Mouse (Mus musculus): ENCODE measurements around the gene Ccdc155.
A peak's percentile ranks its signal among the peaks of the same experiment; 100 is the strongest.
"Not testable (repeated sequence)": the region's sequence is repeated elsewhere in the genome, so short reads cannot be mapped to it uniquely, and the experiment has no call there.

Ccdc155 gene

DNA sequence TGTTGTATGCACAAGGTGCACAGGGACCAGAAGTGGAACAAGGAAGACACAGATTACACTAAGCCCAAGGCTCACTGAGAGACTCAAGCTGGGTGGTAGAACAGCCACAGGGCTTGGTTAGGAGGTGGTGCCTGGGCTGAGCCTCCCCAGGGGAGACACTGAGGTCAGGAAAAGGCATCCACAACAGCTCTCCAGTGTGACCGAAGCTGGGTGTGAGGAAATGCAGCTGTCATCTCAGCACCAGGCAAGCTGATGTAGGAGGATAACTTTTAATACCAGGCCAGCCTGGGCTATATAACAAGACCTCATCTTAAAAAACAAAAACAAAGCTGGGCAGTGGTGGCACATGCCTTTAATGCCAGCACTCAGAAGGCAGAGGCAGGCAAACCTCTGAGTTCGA lies 13.5 kb downstream of the Ccdc155 start:
- DNase-seq (ENCODE audit: low read depth, low spot score): no peak

DNA sequence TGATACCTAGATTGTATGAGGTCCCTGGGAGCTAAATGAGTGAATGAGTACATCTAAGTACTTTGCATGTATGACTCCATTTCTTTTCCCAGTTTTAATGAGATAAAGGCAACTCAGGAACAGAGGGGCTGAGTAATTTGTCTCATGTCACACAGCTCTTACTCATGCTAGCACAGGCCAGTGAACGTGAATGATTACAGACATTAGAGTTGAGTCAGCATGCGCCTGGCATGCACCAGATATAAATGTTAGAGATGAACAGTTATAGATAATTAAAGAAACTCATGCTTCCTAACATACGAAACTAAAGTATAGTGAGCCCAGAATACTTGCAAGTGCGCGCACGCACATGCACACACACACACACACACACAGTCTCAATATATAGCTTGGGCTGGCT lies 14.5 kb downstream of the Ccdc155 start:
- no peak for DNase-seq (ENCODE audit: low read depth, low spot score)

GRCm38 (mm10) chr7:45189600-45189999 lies 15.1 kb downstream of the Ccdc155 start:
- no peak for DNase-seq (ENCODE audit: low read depth, low spot score)

DNA sequence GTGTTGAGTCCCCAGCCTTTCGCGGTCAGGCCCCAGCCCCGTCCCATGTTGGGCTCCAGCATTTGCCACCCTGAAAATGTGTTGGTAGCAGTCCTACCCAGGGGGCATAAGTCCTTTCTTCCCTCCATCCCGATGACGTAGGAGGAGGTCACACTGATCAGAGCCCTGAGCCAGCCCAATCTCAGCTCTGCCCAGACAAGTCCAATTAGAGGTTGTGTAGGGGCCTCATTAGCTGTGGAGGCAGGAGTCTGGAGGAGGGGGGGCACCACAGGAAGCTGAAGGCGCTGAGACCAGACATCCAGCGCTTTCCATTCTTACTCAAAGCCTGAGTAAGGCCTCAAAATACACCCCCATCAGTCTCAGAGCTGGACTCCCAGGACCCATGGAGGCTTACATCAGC lies 18.8 kb downstream of the Ccdc155 start:
- DNase-seq (ENCODE audit: low read depth, low spot score): no peak

DNA sequence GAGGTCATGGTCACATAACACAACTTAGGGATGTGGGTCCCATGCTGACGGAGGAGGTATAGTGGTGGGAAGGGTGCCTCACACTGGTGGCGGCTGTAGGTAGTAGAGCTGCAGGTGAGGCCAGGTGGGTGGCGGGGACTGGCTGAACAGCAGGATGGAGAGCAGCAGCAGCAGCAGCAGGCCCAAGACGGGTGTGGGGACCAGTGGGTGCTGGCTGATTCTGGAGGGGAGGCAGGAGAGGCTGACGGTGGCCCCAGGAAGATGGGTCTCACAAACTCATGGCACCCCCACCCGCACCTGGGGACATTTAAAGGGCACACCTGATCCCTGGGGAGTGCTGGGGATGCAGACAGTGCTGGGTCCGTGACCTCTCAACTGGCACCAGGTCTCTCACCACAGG lies 21.0 kb downstream of the Ccdc155 start:
- no peak for DNase-seq (ENCODE audit: low read depth, low spot score)

GRCm38 (mm10) chr7:45182606-45183005 lies 22.1 kb downstream of the Ccdc155 start:
- DNase-seq (ENCODE audit: low read depth, low spot score): no peak

DNA sequence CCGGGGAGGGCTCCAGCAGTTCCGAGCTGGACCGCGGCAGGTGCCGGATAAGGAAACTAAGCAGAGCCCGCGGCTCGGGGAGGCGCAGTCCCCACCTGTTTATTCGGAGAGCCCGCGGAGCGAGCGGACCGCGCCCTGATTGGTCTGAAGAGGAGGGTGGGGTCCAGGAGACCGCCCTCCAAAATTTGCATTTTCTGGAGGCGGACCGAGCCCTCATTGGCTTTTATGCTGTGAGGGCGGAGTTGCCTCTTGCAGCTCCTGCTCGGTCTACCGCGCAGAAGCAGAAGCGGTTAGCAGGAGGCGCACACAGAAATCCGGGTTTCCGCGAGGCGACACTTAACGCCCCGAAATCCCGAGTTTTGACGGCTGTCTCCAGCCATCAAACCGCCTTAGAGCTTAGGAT lies 22.5 kb downstream of the Ccdc155 start:
- DNase-seq (ENCODE audit: low read depth, low spot score): peak; percentile 70

DNA sequence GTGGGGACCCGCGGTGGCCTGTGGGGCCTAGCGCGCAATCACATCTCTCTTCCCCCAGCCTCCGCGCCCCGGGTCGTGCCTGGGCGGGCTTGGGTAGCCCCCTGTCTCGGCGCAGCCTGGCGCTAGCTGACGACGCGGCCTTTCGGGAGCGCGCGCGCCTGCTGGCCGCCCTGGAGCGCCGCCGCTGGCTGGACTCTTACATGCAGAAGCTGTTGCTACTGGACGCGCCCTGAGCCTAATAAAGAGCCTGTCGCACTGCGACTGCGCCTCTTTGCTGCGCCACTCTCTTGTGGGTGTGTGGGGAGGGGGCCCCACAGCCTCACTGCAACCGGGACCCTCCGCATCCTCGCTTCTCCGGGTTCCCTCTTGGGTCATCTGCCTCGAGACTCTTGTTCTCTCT lies 23.2 kb downstream of the Ccdc155 start:
- DNase-seq (ENCODE audit: low read depth, low spot score): no peak

DNA sequence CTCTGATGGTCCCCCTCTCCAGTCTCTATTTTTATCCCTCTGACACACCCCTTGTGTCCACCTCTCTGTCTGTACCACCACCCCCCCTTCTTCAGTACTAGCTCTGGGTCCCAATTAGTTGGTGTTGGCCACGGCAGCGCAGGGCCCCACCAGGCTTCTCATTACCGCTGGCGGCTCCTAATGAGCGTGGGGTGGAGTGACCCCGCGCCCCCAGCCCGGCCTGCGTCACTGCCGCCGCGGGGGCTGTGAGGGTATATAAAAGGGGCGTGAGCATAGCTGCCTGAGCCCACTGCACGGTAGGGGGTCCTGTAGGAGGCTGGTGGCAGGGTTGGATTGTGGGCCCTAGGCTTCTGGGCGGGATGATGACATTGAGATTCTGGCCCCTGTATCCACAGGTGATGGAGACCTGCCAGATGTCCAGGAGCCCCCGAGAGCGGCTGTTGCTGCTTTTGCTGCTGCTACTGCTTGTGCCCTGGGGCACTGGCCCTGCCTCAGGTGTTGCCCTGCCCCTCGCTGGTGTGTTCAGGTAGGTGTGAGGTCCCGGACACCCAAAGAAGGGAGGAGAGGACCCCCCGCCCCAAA lies 23.7 kb downstream of the Ccdc155 start, which contains the start of gene Pth2:
Gene Pth2 (plus strand): TSS at position 100 of the 582 bp plus-strand sequence.
- no peak for DNase-seq (ENCODE audit: low read depth, low spot score)

GRCm38 (mm10) chr7:45179469-45179868 lies 25.2 kb downstream of the Ccdc155 start, which contains the start of gene Gfy:
TSS of gene Gfy (minus strand) at chr7:45179569.
- no peak for DNase-seq (ENCODE audit: low read depth, low spot score)

- no peak for DNase-seq (ENCODE audit: low read depth, low spot score)
Observed at GRCm38 (mm10) chr7:45178550-45178949, 26.1 kb downstream of the Ccdc155 start.

DNA sequence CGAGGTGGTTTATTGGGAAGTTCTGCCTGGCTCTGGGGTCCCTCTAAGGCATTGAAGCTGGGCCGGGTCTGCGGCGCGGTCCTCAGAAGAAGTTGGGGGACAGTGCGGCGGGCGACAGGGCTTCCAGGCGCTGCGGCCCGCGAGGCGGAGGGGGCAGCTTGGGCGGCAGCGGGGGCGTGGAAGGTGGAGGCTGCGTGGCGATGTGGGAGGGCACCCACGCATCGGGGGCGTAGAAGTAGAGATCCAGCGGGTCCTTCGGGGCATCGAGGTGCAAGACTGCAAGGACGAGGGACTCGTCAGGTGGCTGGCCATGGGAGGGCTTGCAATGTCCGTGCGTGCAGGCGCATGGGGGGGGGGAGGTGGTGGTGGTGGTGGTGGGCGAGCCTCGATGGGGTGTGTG lies 28.3 kb downstream of the Ccdc155 start:
- no peak for DNase-seq (ENCODE audit: low read depth, low spot score)

- no peak for DNase-seq (ENCODE audit: low read depth, low spot score)
Observed at GRCm38 (mm10) chr7:45175929-45176328, 28.8 kb downstream of the Ccdc155 start.

DNA sequence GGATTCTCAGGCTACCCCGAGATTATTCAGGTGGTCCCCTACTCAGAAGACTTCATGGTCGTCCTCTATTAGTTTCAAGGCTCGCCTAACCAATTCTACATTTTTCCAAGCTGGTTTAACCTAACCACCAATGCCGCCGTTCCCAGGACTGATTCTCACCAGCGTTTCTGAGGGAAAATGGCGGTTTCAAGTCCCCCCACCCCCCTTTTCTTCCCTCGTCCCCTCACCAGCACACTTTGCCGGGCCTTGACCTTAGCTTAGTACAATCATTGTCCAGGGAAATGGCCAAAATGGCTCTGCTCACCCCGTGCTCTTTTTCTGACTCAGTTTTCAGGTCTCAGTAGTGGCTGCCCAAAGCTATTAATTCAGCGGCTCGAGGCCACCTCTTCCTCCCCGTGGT lies 29.3 kb downstream of the Ccdc155 start:
- no peak for DNase-seq (ENCODE audit: low read depth, low spot score)

DNA sequence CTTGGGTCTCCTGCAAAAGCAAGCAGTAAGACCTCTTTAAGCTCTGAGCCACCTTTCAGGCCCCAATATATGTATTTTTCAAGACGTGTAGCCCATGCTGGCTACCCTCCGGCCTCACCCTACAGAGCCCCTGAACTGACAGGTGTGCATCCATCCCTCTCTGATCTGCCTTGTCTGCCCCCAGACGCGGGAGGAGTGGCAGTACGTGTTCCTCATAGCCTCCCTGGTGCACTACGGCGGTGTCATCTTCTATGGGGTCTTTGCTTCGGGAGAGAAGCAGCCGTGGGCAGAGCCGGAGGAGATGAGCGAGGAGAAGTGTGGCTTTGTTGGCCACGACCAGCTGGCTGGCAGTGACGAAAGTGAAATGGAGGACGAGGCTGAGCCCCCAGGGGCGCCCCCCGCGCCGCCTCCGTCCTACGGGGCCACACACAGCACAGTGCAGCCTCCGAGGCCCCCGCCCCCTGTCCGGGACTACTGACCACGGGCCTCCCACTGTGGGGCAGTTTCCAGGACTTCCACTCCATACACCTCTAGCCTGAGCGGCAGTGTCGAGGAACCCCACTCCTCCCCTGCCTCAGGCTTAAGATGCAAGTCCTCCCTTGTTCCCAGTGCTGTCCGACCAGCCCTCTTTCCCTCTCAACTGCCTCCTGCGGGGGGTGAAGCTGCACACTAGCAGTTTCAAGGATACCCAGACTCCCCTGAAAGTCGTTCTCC lies 30.0 kb downstream of the Ccdc155 start:
- no peak for DNase-seq (ENCODE audit: low read depth, low spot score)

- not testable (repeated sequence) for DNase-seq (ENCODE audit: low read depth, low spot score)
Observed at GRCm38 (mm10) chr7:45173772-45174171, 30.9 kb downstream of the Ccdc155 start.

DNA sequence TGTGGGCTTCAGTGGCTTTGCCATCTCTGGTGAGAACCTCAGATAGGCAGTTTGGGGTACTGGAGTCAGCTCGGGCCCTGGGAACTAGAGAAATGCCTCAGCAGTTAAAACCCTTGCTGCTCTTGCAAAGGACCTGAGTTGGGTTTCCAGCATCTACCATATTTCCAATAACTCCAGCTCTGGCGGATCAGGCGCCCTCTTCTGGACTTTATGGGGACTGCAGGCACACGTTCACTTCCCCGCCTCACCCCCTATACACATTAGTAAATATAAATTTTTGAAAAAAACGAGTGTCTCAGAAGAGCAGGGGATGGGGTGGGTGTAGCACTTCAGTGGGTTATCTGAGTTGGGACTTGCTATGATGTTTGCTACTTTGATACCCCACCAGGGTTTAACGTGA lies 31.7 kb downstream of the Ccdc155 start:
- no peak for DNase-seq (ENCODE audit: low read depth, low spot score)

DNA sequence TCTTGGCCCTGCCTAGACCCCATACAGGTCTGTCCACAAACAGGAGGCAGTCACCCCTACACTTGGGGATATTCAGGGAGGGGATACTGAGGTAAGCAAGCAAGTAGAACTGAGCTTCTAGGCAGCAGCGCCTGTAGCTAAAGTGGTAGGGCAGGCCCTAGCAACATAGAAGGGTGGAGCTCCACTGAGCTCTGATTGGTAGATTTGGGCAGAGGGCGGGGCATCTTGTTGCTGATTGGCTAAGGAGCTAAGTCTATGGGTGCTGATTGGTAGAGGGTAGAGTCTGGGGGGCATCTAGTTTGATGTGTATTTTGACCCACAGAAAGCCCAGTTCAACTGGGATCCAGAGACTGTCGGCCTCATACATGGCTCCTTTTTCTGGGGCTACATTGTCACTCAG lies 35.2 kb downstream of the Ccdc155 start:
- DNase-seq (ENCODE audit: low read depth, low spot score): no peak

GRCm38 (mm10) chr7:45168656-45169055 lies 36.0 kb downstream of the Ccdc155 start:
- DNase-seq (ENCODE audit: low read depth, low spot score): no peak

DNA sequence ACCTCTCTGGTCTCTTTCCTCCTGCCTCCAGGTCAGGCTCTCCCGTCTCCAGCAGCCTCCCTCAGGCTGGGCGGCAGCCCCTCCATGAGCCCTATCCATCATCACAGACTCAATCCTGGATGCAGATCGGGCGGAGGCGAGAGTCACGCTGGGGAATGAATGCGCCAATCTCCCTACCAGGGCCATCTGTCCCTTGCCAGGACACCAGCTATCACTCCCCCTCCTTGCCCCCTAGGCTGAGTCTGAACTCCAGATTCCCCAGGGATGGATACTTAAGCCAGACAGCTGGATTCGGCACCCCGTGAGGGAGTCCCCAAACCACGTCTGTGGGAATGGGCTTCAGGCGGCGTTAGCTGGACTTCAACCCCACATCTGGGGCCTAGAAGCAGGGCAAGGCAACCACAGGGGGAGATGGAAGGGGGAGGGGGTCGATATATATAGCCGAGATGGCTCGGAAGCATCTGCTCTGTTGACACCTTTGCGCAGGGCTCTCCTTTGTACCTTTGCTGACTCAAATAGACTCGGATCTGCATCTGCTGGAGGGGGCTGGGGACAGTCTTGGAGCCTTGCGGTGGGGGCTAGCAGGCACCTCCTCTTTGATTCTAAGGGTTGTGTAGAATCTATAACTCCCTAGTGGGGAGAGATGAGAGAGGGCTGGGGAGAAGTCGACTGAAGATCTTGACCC lies 36.8 kb downstream of the Ccdc155 start:
- no peak for DNase-seq (ENCODE audit: low read depth, low spot score)

DNA sequence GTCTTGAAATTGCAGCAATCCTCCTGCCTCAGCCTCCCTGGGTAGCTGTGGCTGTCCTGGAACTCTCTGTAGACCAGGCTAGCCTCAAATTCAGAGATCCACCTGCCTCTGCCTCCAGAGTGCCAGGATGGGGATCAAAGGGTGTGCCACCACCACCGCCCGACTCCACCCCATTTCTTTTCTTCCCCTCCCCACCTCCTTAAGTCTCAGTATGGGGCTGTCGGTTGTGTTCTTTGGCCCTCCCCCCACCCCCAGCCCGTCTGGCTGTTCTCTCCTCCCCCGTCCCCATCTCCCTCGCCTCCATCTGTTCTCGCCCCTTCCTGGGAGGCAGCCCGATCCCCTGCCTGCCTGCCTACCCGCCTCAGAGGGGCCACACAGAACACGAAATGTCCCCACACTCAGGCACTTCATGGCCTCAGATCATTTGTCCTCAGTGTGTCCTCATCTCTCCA lies 37.7 kb downstream of the Ccdc155 start:
- DNase-seq (ENCODE audit: low read depth, low spot score): no peak

GRCm38 (mm10) chr7:45165701-45166100 lies 39.0 kb downstream of the Ccdc155 start:
- DNase-seq (ENCODE audit: low read depth, low spot score): no peak

DNA sequence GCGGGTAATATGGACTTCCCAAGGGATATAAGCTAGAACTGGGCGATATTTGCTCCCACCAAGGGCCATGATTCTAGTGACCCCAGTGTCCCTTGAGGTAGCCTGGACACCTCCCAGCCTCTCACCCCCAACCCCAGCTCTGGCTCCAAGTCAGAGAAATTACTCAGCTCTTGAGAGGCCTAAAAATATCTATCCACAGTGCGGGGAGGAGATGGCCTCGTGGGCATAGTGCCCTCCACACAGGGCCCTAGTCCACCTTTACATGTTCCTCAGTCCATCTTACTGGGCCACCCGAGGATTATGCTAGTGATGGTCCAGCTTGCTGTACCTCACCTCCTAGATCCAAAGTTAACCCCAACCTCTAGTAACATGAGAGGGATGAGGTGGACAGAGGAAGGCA lies 39.9 kb downstream of the Ccdc155 start:
- no peak for DNase-seq (ENCODE audit: low read depth, low spot score)
